Mouse (Mus musculus) thymus, adult 2 months (tissue): Measurements from ENCODE around the gene Ifit2. TPM values are rescaled to one million over a fixed set of nuclear protein-coding genes. Genes with fewer than 3 reads are reported as not detected.
"Not testable (repeated sequence)": the region's sequence is repeated elsewhere in the genome, so short reads cannot be mapped to it uniquely, and the experiment has no call there.

Experiments used
- DNase-seq: peaks from one replicate; pipeline ENCODE4 v3.0.0; 2021
- H3K27ac ChIP-seq: fragments of 200-500 bp; 2 replicates; pipeline ENCODE4 v1.5.1; 2012; ENCODE audit warnings: low read length, control low read depth; ENCODE audit not compliant: control insufficient read depth, insufficient read depth
- H3K27me3 ChIP-seq: fragments of 200-500 bp; 2 replicates; pipeline ENCODE4 v1.6.1; 2012; ENCODE audit warnings: mild to moderate bottlenecking, low read length, moderate library complexity, mixed read lengths; ENCODE audit not compliant: control insufficient read depth, insufficient read depth
- H3K36me3 ChIP-seq: fragments of 200-500 bp; 2 replicates; pipeline ENCODE4 v1.6.1; 2012; ENCODE audit warnings: mild to moderate bottlenecking, low read length, moderate library complexity; ENCODE audit not compliant: control insufficient read depth, insufficient read depth
- H3K4me1 ChIP-seq: fragments of 200-500 bp; replicated peaks from 2 replicates; pipeline ENCODE4 v1.6.1; 2012; ENCODE audit warnings: low read length; ENCODE audit not compliant: control insufficient read depth, insufficient read depth
- H3K4me3 ChIP-seq: fragments of 200-500 bp; 2 replicates; pipeline ENCODE4 v1.5.1; 2012; ENCODE audit warnings: mild to moderate bottlenecking, low read length, control low read depth, moderate library complexity; ENCODE audit not compliant: control insufficient read depth, insufficient read depth
- CTCF ChIP-seq: fragments of 200-500 bp; IDR thresholded peaks from 2 replicates; pipeline ENCODE4 v1.5.1; 2012; ENCODE audit warnings: mild to moderate bottlenecking, control low read depth, low read length, moderate library complexity, borderline replicate concordance; ENCODE audit not compliant: control insufficient read depth, poor library complexity, insufficient read depth; ENCODE audit errors: extremely low read depth
- POLR2A ChIP-seq: fragments of 200-500 bp; IDR thresholded peaks from 2 replicates; pipeline ENCODE4 v1.6.1; 2012; ENCODE audit warnings: mild to moderate bottlenecking, low read length, control low read depth, moderate library complexity; ENCODE audit not compliant: control insufficient read depth, poor library complexity, insufficient read depth; ENCODE audit errors: extremely low read depth
- WGBS: fragments of 180-500 bp; shearing (Covaris S2); methylation state at CpG from one replicate; pipeline ENCODE4 v1.1.7; 2018; 5-methylcytosine and 5-hydroxymethylcytosine counted together
- polyA plus RNA-seq: library from polyadenylated mRNA; depleted of rRNA; stranded (reverse); fragments of >200 nt; gene quantifications from 2 replicates; pipeline ENCODE4 v1.2.3, GENCODE M21; 2012

The Ifit2 gene
- polyA plus RNA-seq, 1 experiment: 5.5 TPM

GRCm38 (mm10) chr19:34568988-34569895, 18.7 kb downstream of the Ifit2 start:
- no peak for TF ChIP-seq CTCF
- TF ChIP-seq POLR2A: no peak
- no peak for DNase-seq
- no peak overlapping the region for H3K27ac ChIP-seq
- peaks cover 5% of the 10 kb centered on the region; the same call in 1 of the 2 replicates for H3K4me1 ChIP-seq
- no peak overlapping the region for H3K4me3 ChIP-seq
- no peaks in the 10 kb centered on the region for H3K27me3 ChIP-seq
- H3K36me3 ChIP-seq: peaks cover 14% of the 10 kb centered on the region
- WGBS: 97% methylated on average over 7 of the region's 7 CpGs

- 66% methylated on average over 4 of the region's 4 CpGs for WGBS
- no peak for DNase-seq
- no peaks in the 10 kb centered on the region for H3K27me3 ChIP-seq
- H3K36me3 ChIP-seq: peaks cover 19% of the 10 kb centered on the region
- H3K27ac ChIP-seq: no peak overlapping the region; the same call in 1 of the 2 replicates
- TF ChIP-seq POLR2A (no peak), CTCF (no peak)
- no peak overlapping the region for H3K4me3 ChIP-seq
- H3K4me1 ChIP-seq: peaks cover 5% of the 10 kb centered on the region; the same call in 1 of the 2 replicates
Measured at GRCm38 (mm10) chr19:34569896-34570476, 19.5 kb downstream of the Ifit2 start.

GRCm38 (mm10) chr19:34571080-34571479, 20.6 kb downstream of the Ifit2 start:
- no peak overlapping the region; the same call in 1 of the 2 replicates for H3K27ac ChIP-seq
- TF ChIP-seq CTCF: no peak
- TF ChIP-seq POLR2A: no peak
- peaks cover 23% of the 10 kb centered on the region for H3K36me3 ChIP-seq
- no peaks in the 10 kb centered on the region for H3K27me3 ChIP-seq
- no peak for DNase-seq
- WGBS: 95% methylated on average over 1 of the region's 1 CpGs
- peaks cover 5% of the 10 kb centered on the region; the same call in 1 of the 2 replicates for H3K4me1 ChIP-seq
- H3K4me3 ChIP-seq: no peak overlapping the region

- no peak overlapping the region for H3K4me3 ChIP-seq
- H3K4me1 ChIP-seq: peaks cover 5% of the 10 kb centered on the region; the same call in 1 of the 2 replicates
- no peaks in the 10 kb centered on the region for H3K27me3 ChIP-seq
- TF ChIP-seq POLR2A: no peak
- TF ChIP-seq CTCF: no peak
- peaks cover 23% of the 10 kb centered on the region for H3K36me3 ChIP-seq
- DNase-seq: no peak
- no peak overlapping the region for H3K27ac ChIP-seq
- WGBS: 97% methylated on average over 5 of the region's 5 CpGs
Measured at GRCm38 (mm10) chr19:34573650-34574049, 23.2 kb downstream of the Ifit2 start.

GRCm38 (mm10) chr19:34577121-34577520, 26.6 kb downstream of the Ifit2 start:
- 85% methylated on average over 1 of the region's 1 CpGs for WGBS

GRCm38 (mm10) chr19:34582696-34583095, 32.2 kb downstream of the Ifit2 start:
- not testable (repeated sequence) for H3K4me1 ChIP-seq, H3K36me3 ChIP-seq, H3K27ac ChIP-seq, DNase-seq, H3K4me3 ChIP-seq, H3K27me3 ChIP-seq
- WGBS: 87% methylated on average over 2 of the region's 2 CpGs

More at GRCm38 (mm10) chr19:34577121-34577520, 26.6 kb downstream of the Ifit2 start:
- no peak overlapping the region for H3K4me3 ChIP-seq
- no peaks in the 10 kb centered on the region for H3K4me1 ChIP-seq
- H3K36me3 ChIP-seq: peaks cover 23% of the 10 kb centered on the region
- H3K27ac ChIP-seq: no peak overlapping the region
- no peak for TF ChIP-seq CTCF
- no peak for TF ChIP-seq POLR2A
- H3K27me3 ChIP-seq: no peaks in the 10 kb centered on the region
- no peak for DNase-seq

GRCm38 (mm10) chr19:34583126-34583766, 32.8 kb downstream of the Ifit2 start, which contains the start of gene Ifit3:
Gene Ifit3 (plus strand): TSS chr19:34583531.
- H3K4me1 ChIP-seq, H3K27me3 ChIP-seq, DNase-seq, H3K36me3 ChIP-seq, H3K4me3 ChIP-seq, H3K27ac ChIP-seq: not testable (repeated sequence)
- 41% methylated on average over 2 of the region's 2 CpGs for WGBS

- not testable (repeated sequence) for H3K4me1 ChIP-seq, H3K27ac ChIP-seq, DNase-seq, H3K4me3 ChIP-seq, H3K27me3 ChIP-seq, H3K36me3 ChIP-seq
- 71% methylated on average over 5 of the region's 5 CpGs for WGBS
Measured at GRCm38 (mm10) chr19:34585740-34586458, 35.4 kb downstream of the Ifit2 start.

GRCm38 (mm10) chr19:34587898-34588692, 37.6 kb downstream of the Ifit2 start:
- 68% methylated on average over 7 of the region's 12 CpGs for WGBS
- not testable (repeated sequence) for H3K27me3 ChIP-seq, H3K4me1 ChIP-seq, H3K27ac ChIP-seq, H3K36me3 ChIP-seq
- DNase-seq: peak; percentile 25
- H3K4me3 ChIP-seq: 0 out of 2 replicates have a peak overlapping the region, but pooled peaks have one; percentile 4
